Mouse (Mus musculus) central nervous system, embryonic 14 days (tissue): Measurements from ENCODE around the gene Gm4778. TPM values are rescaled to one million over a fixed set of nuclear protein-coding genes. Genes with fewer than 3 reads are reported as not detected.

ENCODE experiments used
- polyA plus RNA-seq: library from polyadenylated mRNA; depleted of rRNA; stranded (reverse); fragments of >200 nt; gene quantifications from 2 replicates; pipeline ENCODE4 v1.2.3, GENCODE M21; 2012; rRNA removed

The Gm4778 gene
- not detected in 2 replicates for polyA plus RNA-seq

DNA sequence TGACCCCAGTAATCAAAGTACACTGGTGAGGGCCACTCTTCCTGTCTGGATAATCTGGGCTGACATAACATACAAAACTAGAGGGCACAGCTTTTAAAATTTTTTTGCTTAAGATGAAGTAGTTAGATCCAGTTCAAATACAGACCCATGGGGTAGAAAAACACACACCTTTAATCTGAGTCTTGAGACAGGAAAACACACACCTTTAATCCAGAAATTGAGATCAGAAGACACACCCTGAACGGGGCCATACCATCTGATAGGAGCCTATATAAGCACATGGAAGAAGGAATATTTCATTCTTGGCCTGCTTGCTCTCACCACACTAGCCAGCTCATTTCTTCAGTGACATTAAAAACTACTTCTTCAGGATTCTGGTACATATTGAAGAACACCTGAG, at the start of gene Gm4778:
TSS of gene Gm4778 (plus strand) at position 301 of the 400 bp plus-strand sequence.

GRCm38 (mm10) chr3:94309633-94310363, 46.0 kb downstream of the Gm4778 start, which contains the start of gene Them4:
Gene Them4 (plus strand): TSS chr3:94310089.

Other genes starting within 250 kb of the Gm4778 start
- not detected in 2 replicates for gene Gm9125, start 209.2 kb upstream of the Gm4778 start, polyA plus RNA-seq
- not detected in 2 replicates for gene Gm10697, start 191.4 kb upstream of the Gm4778 start, polyA plus RNA-seq
- gene Gm10696, start 85.8 kb upstream of the Gm4778 start, polyA plus RNA-seq, result not detected in 2 replicates
- gene Gm5286, start 67.3 kb upstream of the Gm4778 start, polyA plus RNA-seq, result not detected in 2 replicates
- 16.1 and 18.3 TPM in 2 replicates for gene Them4, start 46.1 kb downstream of the Gm4778 start, polyA plus RNA-seq
- gene Them5, start 78.1 kb downstream of the Gm4778 start, polyA plus RNA-seq, result 0.37 and 0.95 TPM in 2 replicates
- 0.50 and 1.4 TPM in 2 replicates for gene C2cd4d, start 98.4 kb downstream of the Gm4778 start, polyA plus RNA-seq
- gene Rorc, start 108.8 kb downstream of the Gm4778 start, polyA plus RNA-seq, result 1.5 TPM in 2 replicates
- 0.48 and 0.53 TPM in 2 replicates for gene Lingo4, start 134.5 kb downstream of the Gm4778 start, polyA plus RNA-seq
- 18.3 and 22.8 TPM in 2 replicates for gene Tdrkh, start 149.2 kb downstream of the Gm4778 start, polyA plus RNA-seq
- gene Mrpl9, start 179.3 kb downstream of the Gm4778 start, polyA plus RNA-seq, result 51.2 and 52.9 TPM in 2 replicates
- gene Oaz3, start 179.9 kb downstream of the Gm4778 start, polyA plus RNA-seq, result 0.44 and 0.51 TPM in 2 replicates
- 535 and 550 TPM in 2 replicates for gene Celf3, start 214.3 kb downstream of the Gm4778 start, polyA plus RNA-seq
- gene Riiad1, start 216.3 kb downstream of the Gm4778 start, polyA plus RNA-seq, result 5.1 and 6.3 TPM in 2 replicates